Mouse (Mus musculus) spleen, embryonic (tissue): ENCODE measurements at regions not wholly inside any gene's neighbourhood (a gene's known extent, or its start where the extent isn't known, plus 50 kb on each side); places are given as distances from the start of the nearest gene placed in this dataset.

Experiments
- CTCF ChIA-PET: fragments of 350-600 bp; sonication (Branson Sonifier 250); formaldehyde crosslinking; loops from one replicate; lab custom pipeline; 2022; lab: Charles Lee

DNA sequence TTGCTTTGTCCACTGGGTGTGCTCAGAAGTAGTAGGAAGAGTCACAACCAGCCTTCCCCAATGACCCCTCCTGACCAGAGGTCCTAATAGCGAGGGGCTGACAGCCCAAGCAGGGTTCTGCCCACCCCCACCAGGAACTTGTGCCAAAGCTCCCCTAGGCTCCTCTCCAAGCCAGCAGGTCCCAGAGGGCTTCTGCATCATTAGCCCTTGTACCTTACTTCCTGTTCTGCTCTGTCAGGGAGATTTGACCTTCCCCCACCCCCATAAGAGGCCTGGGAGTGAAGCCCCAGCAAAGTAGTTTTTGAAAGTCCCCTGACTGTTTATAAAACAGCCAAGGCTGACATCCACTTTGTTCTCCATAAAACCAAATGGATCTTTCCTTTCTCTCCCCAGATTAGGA is 110.0 kb upstream of the Syt13 start:
- CTCF ChIA-PET, result no interaction called here

DNA sequence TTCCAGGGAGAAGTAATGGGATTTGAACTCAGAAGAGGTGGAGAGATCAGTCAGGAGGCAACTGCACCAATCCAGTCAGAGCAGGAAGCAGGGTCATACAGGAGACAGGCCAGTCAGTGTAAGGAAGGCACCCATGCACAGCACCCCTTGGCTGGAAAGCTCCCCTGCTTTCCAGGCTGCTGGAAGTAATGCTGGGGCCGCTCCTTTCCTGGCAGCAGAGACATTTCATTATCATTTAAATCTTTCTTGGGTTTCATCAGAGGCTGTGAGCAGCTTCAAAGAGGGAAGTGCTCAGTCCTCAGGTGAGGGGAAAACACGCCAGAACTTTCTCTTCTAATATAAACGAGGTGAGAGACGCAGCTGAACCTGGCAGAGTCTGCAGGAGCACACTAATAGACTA is 109.1 kb upstream of the Syt13 start:
- CTCF ChIA-PET, result no interaction called here

DNA sequence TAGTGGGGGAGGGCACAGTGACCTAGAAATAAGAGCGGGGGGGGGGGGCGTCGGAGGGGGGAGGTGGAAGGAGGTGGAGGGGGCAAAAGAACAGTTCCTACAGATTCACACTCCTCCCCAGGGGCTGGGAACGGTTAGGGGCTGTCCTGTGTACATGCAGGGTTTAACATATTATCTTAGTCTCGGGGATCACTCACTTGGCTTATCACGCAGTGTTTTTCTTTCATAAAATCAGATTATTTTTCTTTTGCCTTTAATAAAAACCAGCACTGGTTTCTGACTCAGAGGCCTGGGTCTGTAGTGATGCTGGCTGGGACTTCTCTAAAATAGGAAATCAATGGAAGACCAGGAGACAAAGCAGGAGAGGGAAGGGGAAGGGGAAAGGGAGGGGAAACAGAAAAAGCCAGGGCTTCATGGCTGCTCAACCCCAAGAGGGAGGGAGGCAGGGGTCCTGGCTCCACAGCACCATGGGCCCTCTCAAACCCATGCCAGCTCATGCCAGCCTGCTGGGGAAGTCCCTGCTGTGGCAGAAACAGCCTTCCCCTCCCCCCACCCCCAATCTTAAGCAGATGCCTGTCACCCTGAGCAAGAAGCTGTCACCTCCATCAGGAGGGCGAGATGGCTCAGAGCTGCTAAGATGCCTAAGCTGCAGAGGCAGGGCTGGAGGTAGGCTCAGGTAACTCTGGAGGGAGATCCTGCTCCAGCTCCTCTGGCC is 108.3 kb upstream of the Syt13 start:
- CTCF ChIA-PET, result no interaction called here

DNA sequence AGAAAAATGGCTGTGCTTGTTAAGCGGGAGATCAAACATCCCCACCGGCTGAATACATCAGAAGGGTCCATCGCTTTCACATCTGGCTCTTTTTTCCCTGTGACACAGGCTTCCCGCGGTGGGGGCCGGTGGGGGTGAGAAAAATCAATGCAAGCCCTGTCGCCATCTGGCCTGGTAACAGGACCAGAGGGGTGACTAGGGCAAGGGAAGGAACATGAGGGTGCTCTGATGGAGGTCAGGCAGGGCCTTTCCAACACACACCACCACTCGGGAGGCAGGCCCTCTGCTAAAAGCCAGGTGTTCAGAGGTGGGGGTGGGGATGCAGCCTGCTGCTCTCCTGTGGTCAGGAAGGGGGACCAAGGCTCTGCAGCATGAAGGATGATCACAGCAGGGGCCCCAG is 107.5 kb upstream of the Syt13 start:
- CTCF ChIA-PET, result no interaction called here

DNA sequence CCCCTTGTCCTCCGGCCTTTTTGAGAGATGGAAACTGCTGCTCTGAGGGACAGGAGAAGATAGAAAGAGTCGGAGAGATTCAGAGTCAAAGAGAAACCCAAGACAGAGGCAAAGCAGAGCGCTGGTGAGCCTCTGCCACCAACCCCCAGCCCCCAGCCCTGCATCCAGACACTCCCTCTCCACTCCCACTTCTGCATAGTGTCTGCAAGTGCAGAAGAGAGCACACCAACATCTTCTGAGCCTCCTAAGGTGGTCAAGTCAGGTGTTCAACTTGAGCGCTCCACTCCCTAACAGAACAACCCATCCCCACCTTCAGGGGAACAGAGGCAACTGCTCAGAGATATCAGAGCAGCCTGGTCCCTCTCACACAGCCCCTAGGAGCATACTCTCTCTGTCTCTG is 106.8 kb upstream of the Syt13 start:
- CTCF ChIA-PET, result no interaction called here

DNA sequence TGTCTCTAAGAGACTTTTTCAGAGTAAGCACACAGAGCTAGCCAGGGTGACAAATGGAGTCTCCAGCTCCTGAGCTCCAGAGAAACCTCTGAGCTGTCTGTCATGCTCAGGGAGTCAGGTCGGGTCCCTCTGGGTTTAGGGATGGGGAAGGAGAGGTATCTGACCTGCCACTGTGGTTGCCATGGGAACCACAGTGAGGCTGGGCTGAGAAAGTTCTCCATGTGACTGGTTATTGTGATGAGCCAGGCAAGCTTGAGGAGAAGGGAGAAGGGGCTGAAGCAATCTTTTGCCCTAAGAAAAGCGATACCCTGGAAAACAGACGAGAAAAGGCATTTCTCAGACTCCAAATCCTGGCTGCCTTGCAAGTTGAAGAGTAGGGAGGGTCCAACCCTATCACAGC is 105.7 kb upstream of the Syt13 start:
- CTCF ChIA-PET, result interaction anchor here (0.6 kb wide), 1 partner anchor 1897 kb away, joined by 3 read pairs; no protein-coding TSS in a partner anchor

DNA sequence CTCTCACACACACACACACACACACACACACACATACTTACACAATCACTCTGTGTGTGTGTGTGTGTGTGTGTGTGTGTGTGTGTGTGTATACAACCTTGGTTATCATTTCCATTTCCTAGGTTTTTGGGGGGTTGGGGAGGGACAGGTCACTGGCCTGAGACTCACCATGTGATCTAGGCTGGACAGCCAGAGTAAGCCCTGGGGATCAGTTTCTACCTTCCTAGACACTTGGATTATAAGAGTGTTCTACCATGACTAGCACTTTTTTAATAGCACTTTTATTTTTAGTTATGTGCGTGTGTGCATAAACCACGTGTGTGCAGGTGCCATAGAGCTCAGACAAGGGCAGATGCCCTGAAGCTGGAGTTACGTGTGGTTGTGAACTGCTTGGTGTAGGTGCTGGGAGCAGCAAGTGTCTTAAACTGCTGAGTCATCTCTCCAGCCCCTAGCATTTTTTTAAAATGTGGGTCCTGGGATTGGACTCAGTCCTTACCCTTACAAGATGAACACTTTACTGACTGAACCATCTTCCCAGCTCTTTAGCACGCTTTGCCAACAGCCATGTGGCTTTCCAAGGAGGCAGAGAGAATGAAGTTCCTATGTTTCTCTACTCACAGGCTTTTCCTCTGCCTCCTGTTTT is 105.1 kb upstream of the Syt13 start:
- CTCF ChIA-PET, result no interaction called here

DNA sequence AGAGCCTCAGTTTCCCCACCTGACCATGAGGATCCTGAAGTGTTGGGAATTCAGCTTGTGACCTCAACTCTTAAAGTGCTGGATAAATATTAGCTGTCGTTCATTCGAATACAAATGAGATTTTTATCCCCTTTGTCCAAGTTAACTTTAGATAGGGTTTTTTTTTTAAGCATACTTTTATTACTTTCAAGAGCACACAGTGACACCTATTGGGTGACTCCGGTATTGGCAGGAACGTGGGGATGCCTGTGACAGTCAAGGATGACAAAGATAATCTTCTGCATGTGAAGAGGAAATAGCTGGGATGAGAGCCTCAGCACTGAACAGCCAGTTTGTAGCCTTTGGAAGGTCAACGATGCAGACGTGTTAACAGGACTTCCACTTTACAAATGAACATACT is 103.9 kb upstream of the Syt13 start:
- CTCF ChIA-PET, result interaction anchor here (0.6 kb wide), 1 partner anchor 325 kb away, joined by 3 read pairs; no protein-coding TSS in a partner anchor

DNA sequence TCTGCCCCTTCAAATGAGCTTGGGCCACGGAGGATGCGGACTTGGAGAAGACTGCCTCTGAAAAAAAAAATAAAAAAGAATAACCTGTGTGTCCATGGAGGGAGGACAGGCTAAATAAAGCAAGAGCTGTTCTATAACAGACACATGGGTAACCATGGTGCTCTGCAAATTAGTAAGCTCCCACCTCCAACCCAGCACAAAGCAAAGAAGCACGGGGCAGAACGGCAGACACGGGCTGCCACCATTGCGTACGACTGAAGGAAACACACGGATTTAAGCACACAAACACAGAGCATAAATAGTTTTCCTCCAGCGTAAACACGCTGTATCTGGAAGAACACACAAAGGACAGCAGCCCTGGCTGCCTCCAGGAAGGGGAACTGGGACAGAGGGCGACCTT is 101.9 kb upstream of the Syt13 start:
- CTCF ChIA-PET, result no interaction called here

DNA sequence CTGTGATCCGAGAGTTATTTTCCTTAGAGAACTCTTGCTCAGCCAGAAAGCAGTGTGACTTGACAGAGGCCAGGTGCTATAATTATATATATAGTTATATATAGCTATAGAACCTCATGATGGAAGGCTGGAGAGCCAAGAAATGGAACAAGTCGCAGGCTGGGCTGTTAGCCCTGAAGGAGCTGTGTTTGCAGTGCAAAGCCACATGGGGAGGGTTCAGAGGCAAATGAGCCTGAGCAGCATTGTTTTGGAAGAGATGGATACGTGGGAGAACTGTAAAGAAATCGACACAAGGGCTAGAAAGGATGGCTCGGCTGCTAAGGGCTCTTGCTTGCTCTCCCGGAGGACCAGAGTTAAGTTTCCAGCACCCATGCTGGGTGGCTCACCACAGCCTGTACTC is 95.3 kb upstream of the Syt13 start:
- CTCF ChIA-PET, result no interaction called here

DNA sequence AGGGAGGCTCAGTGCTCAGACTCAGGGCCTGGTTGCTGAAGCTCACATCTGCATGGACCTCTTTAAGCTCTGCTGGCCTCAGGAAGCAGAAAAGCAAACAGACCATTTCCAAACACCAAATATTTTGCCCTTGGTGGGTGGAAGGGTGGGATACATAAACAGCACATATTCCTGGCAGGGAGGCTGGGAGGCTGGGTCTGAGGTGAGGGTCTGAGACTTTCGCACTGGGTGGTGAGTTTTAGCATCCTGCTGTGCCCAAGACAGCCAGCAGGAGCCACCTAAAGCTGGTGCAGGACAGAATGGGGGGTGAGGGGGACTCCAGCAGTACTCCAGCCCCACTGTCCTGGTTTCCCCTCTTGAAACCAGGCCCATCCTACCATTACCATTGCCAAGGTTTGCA is 90.6 kb upstream of the Syt13 start:
- CTCF ChIA-PET, result no interaction called here

DNA sequence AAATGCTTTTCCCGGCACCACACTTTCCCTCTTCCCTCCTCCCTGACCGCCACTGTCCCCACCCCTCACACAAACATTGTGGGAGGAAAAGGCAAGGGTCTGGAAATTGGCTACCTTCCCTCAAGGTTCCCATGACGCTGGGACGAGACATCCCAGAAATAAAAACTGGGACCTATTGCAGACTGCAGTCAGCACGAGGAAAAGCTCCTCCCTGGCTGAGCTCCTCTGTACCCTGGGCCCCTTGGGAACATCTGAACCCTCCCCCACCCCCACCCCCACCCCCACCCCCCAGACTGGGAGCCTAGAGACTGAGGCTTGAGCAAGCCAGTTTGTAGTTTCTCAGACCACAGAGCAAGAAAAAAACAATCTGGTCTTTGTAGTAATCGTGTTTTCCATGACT is 89.5 kb upstream of the Syt13 start:
- CTCF ChIA-PET, result interaction anchor here (0.6 kb wide), 1 partner anchor 51 kb away, joined by 3 read pairs; no protein-coding TSS in a partner anchor

DNA sequence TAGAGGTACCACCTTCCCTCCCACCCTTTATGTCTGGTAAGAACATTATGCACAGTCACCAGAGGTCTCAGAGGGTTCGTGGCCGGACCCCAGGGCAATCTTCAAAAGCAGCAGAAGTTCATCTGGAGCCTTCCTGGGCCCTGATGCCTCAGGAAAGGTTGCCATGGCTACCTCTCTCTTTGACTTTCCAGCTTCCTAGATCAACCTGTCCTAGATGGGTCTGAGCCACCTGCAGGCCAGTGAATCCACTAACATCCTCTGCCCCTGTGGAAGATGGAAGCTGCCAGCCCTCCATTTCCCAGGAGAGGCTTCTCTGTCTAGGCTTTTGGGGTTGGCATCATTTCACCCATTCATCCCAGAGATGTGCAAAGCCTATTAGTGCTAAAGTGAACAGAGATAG is 84.8 kb upstream of the Syt13 start:
- CTCF ChIA-PET, result no interaction called here

DNA sequence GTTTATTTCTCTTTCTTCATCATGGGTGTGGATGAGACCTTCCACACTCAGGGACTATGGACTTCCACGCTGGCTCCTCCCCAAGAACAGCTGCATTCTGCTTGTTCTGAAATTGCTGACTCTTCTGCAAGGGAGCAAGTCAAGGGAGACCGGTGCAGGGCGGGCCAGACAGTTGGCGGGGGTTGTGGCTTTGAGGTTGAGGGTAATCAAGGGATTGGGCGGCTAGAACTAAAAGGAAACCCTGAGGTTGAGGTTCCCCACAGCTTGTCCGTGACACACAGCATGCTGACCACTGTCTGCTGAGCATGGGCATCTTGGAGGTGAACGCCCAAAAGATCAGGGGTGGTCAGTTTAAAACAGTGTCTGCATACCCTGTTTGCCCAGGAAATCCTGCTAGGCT is 83.1 kb upstream of the Syt13 start:
- CTCF ChIA-PET, result no interaction called here

DNA sequence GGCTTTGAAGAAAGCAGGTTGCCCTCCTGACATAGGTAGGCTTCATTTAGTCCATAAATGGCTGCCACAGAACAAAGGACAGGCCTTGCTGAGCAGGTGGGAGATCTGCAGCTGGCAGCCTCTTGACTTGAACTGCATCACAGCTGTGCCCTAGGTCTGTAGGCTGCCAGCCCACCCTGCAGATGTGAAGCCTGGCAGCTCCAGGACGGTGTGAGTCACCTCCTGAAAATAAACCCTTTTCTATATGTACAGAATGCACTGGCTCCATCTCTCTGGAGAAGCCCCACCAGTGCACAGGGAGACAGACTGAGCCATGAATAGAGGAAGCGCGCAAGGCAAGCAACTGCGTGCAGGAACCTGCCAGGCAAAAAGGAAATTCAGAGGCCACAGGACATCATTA is 78.7 kb upstream of the Syt13 start:
- CTCF ChIA-PET, result no interaction called here

DNA sequence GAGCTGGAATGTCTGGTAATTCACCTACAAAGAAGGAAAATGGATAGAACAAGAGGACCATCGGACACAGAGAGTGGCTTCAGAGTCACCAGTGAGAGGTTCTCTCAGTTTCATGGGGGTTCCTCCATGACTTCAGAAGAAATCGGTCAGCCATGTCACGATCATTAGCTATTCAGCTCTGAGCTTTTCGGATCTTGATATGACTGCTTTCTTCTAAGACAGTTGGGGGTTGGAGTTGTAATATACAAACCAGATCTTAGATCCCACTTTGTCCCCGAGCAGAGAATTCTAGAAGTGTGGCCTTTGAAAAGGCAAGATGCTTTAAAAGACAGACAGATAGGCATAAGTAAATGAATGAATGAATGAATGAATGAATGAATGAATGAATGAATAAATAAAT is 76.9 kb upstream of the Syt13 start:
- CTCF ChIA-PET, result interaction anchor here (0.6 kb wide), 1 partner anchor 221 kb away, joined by 4 read pairs; no protein-coding TSS in a partner anchor

DNA sequence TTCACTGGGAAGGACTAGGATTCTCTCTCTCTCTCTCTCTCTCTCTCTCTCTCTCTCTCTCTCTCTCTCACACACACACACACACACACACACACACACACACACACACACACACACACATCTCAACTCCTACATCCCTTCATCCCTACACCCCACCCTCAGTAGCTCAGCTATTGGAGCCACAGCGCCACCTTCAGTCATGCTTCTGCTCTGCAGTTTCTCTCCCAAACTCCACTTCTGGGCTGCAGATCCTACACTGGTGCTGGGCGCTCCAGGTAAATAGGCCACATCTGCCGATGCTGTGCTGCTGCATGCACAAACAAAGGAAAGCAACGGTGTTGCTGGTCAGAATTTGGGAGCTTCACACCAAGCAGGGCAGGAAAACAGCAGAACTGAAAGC is 74.9 kb upstream of the Syt13 start:
- CTCF ChIA-PET, result no interaction called here

DNA sequence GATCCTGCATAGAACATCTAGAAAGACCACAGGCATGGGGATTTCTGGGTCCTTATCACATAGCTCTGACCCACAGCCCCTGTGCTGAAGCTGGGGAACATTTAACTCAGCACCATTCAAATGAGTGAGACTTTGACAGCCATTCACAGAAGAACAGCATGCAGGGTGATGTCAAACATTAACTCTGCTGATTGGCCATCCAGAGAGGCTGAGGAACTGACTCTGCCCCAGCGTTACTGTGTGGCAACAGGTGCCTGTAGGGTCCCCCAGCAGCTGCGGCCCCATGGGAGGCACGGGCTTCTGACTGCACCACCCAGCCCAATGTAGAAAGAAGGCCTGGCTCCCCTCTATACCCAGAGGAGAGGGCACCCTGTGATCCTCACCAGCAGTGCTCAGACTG is 73.3 kb upstream of the Syt13 start:
- CTCF ChIA-PET, result no interaction called here

DNA sequence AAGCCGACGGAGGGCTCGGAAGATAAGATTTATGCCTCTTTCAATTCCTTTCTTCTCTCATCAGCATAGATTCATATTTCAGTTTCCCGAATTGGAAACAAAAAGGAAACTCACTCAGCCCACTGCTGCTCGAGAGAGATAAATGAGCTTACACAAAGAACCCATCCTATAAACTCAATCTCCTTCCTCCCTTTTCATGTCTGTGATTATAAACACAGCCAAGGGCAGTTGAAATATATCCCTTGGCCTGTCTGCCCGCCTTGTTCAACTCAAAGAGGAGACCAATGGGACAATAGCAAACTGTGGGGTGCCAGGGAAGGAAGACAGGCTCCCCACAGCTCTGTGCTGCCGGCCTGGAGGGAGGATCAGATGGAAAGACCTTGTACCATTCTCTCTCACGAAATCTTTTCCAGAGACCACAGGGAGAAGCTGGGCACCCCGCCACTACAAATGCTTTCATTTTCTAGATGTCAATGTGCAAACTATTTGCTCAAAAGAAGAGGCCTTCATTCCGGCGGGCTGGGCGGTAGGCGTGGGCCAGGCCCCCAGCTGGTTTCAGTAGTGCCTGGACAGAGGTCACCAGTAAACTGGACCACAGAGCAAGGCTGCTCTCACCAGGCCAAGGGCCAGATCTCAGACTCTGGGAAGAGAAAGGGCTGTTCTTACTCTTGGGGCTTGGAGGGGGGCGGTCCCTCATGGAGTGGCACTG is 69.7 kb upstream of the Syt13 start:
- CTCF ChIA-PET, result no interaction called here

DNA sequence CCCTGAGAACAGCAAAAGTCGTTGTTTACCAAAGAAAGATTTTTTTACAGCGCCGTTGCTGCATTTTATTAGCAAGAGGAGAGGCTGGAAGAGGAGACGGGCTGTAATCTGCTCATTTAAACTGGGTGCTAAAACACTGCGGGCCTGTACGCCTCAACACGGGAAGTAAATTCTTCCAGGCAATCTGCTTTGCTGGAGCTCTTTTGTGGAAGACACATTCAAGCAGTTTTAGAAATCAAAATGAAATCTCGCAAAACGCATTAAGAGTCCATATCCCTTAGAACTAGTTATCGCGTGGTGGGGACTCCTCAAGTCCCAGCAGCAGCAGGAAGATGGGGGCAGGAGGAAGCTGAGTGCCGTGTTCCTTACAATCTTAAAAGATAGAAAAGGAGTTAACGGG is 65.9 kb upstream of the Syt13 start:
- CTCF ChIA-PET, result no interaction called here

DNA sequence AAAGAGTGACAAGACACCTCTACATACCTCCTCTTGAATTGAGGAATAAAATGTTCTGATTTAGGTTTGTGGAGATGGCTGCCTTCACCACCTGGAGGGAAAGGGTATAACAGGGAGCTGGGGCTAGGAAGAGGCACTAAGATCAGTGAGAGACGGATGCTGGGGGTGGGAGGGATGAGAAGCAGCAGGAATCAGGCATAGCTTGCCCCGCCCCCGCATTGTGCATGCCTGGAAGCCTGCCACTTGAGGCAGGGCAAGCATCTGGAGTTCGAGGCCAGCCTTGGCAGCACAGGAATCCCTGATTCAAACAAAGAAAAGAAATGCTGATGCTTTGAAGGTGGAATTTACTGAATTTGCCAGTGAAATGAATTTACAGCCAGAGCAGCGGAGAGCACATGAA is 63.6 kb upstream of the Syt13 start:
- CTCF ChIA-PET, result interaction anchor here (0.8 kb wide), 1 partner anchor 160 kb away, joined by 3 read pairs; no protein-coding TSS in a partner anchor

DNA sequence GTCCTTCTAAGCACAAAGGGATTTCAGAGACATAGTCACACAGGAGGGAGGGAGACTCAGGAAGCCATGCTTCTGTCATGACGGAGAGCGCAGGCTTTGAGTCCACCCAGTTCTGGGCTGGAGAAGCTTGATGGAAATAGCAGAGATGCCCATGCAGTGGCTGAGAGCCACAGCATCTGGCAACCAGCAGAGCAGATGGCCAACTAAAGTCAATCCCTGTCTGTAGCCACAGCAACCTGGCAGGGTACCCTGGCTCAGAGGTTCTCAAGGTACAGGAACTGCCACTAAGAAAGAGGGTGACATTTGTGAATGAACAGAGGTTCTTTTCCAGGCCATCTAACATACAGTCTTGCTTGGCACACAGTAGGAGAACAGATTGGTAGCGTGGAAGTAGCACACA is 61.7 kb upstream of the Syt13 start:
- CTCF ChIA-PET, result no interaction called here

DNA sequence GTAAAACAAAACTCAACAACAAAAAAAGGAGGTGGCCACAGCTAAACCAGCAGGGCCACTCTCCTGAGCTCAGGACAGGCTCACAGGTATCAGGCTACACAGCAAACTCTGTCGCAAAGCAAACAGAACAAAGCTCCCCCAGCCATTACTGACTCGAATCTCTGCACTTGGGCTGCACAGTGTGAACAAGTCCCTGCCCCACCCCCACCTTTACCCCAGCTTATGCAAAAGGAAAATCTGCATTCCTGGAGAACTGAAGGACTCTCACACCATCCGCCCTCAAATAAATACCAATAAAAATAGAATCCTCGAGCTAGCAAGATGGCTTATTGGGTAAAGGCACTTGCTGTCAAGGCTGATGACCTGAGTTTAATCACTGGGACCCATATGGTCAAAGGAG is 60.6 kb upstream of the Syt13 start:
- CTCF ChIA-PET, result no interaction called here
